Mouse (Mus musculus): ENCODE results near the gene Cdc42ep3. TPM values are rescaled to one million over a fixed set of nuclear protein-coding genes. Genes with fewer than 3 reads are reported as not detected.

Cdc42ep3 gene
- total and polyA plus RNA-seq, 2 experiments from 2014 or later, result 22.3 to 34.9 TPM

DNA sequence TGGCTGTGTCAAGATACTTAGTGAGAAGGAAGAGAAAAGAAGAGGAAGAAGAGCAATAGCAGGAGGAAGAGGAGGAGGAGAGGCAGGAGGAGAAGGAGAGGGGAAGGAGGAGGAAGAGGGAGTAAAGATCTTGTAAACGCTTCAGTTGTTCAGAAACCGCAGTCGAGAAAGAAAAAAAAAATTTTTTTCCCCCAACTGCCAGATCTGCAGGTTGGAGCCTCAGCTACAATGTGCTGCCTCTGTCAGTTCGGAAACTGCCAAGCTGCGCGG, 782 bp downstream of the Cdc42ep3 start:
- Histone ChIP-seq H3K4me2 (ENCODE audit: low read depth, low read length) (peak overlapping the region; percentile 82), H3K9ac (replicated peaks; ENCODE audit: low read length) (peak overlapping the region; percentile 92), H3K36me3 (ENCODE audit: insufficient read depth, low read length) (no peaks in the 10 kb centered on the region), H3K27me3 (ENCODE audit: insufficient read depth, low read length) (no peaks in the 10 kb centered on the region), H3K4me1 (ENCODE audit: insufficient read depth, low read length) (peaks cover 12% of the 10 kb centered on the region; the same call in 1 of the 2 replicates), H3K27ac (peak overlapping the region; percentile 90), H3K9me3 (ENCODE audit: low read length) (no peaks in the 10 kb centered on the region), H3K4me3 (ENCODE audit: low read length) (peak overlapping the region; percentile 71)
- 0% methylated on average over 6 of the region's 6 CpGs for WGBS
- no peak for ATAC-seq
- DNase-seq (ENCODE audit: low spot score), result no peak
- TF ChIP-seq CTCF (IDR thresholded peaks at IDR 0.05; ENCODE audit: low read depth), result no peak

- Histone ChIP-seq H3K4me1 (ENCODE audit: insufficient read depth, low read length) (peaks cover 12% of the 10 kb centered on the region; the same call in 1 of the 2 replicates), H3K9ac (replicated peaks; ENCODE audit: low read length) (peak overlapping the region; percentile 92), H3K27me3 (ENCODE audit: insufficient read depth, low read length) (no peaks in the 10 kb centered on the region), H3K27ac (peak overlapping the region; percentile 90), H3K4me2 (ENCODE audit: low read depth, low read length) (peak overlapping the region; percentile 82), H3K4me3 (ENCODE audit: low read length) (peak overlapping the region; percentile 71), H3K9me3 (ENCODE audit: low read length) (no peaks in the 10 kb centered on the region), H3K36me3 (ENCODE audit: insufficient read depth, low read length) (no peaks in the 10 kb centered on the region)
- no peak for TF ChIP-seq CTCF (IDR thresholded peaks at IDR 0.05; ENCODE audit: low read depth)
- DNase-seq (ENCODE audit: low spot score) (peak; percentile 25), ATAC-seq (no peak)
- 6% methylated on average over 16 of the region's 16 CpGs for WGBS
Observed at GRCm38 (mm10) chr17:79353446-79354173, 1.3 kb downstream of the Cdc42ep3 start.

- no peak overlapping the region for H3K4me2 ChIP-seq (ENCODE audit: low read depth, low read length)
- no peak for TF ChIP-seq CTCF (IDR thresholded peaks at IDR 0.05; ENCODE audit: low read depth)
Observed at GRCm38 (mm10) chr17:79350751-79351191, 4.1 kb downstream of the Cdc42ep3 start.

DNA sequence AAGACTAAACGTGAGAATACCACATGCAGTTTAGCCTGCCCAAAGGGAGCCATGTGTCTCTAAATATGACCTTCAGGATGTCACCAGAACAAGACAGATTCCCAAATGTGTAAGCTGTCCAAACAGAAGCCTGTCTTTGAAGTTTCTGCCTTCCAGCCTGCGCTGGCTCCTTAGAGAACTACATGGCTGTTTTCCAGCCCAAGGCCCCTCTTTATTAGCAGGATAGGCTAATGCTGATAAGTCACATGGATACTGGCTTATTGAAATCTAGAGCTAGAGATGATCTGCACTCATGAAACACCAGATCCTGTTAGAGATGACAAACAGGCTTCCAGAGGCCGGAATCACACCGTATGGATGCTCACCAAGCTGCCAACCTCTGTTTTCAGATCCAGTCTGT, 5.5 kb downstream of the Cdc42ep3 start:
- ATAC-seq (no peak), DNase-seq (ENCODE audit: low spot score) (no peak)
- 74% methylated on average over 4 of the region's 4 CpGs for WGBS
- Histone ChIP-seq H3K9ac (replicated peaks; ENCODE audit: low read length) (no peak overlapping the region), H3K27ac (no peak overlapping the region), H3K27me3 (ENCODE audit: insufficient read depth, low read length) (no peaks in the 10 kb centered on the region), H3K4me3 (ENCODE audit: low read length) (no peak overlapping the region), H3K9me3 (ENCODE audit: low read length) (no peaks in the 10 kb centered on the region), H3K4me1 (ENCODE audit: insufficient read depth, low read length) (peaks cover 12% of the 10 kb centered on the region; the same call in 1 of the 2 replicates), H3K4me2 (ENCODE audit: low read depth, low read length) (no peak overlapping the region), H3K36me3 (ENCODE audit: insufficient read depth, low read length) (no peaks in the 10 kb centered on the region)
- no peak for TF ChIP-seq CTCF (IDR thresholded peaks at IDR 0.05; ENCODE audit: low read depth)

More at GRCm38 (mm10) chr17:79350751-79351191, 4.1 kb downstream of the Cdc42ep3 start:
- Histone ChIP-seq H3K4me1 (ENCODE audit: insufficient read depth, low read length) (peaks cover 12% of the 10 kb centered on the region; the same call in 1 of the 2 replicates), H3K4me3 (ENCODE audit: low read length) (no peak overlapping the region), H3K36me3 (ENCODE audit: insufficient read depth, low read length) (no peaks in the 10 kb centered on the region), H3K9ac (replicated peaks; ENCODE audit: low read length) (no peak overlapping the region), H3K27me3 (ENCODE audit: insufficient read depth, low read length) (no peaks in the 10 kb centered on the region), H3K9me3 (ENCODE audit: low read length) (no peaks in the 10 kb centered on the region), H3K27ac (no peak overlapping the region)
- DNase-seq (ENCODE audit: low spot score) (no peak), ATAC-seq (no peak)
- WGBS, result 79% methylated on average over 11 of the region's 11 CpGs

GRCm38 (mm10) chr17:79347920-79348589, 6.8 kb downstream of the Cdc42ep3 start:
- Histone ChIP-seq H3K9ac (replicated peaks; ENCODE audit: low read length) (no peak overlapping the region), H3K4me3 (ENCODE audit: low read length) (no peak overlapping the region), H3K4me1 (ENCODE audit: insufficient read depth, low read length) (peaks cover 8% of the 10 kb centered on the region; the same call in 1 of the 2 replicates), H3K27ac (no peak overlapping the region), H3K9me3 (ENCODE audit: low read length) (no peaks in the 10 kb centered on the region), H3K27me3 (ENCODE audit: insufficient read depth, low read length) (no peaks in the 10 kb centered on the region), H3K36me3 (ENCODE audit: insufficient read depth, low read length) (no peaks in the 10 kb centered on the region), H3K4me2 (ENCODE audit: low read depth, low read length) (no peak overlapping the region)
- WGBS, result 81% methylated on average over 7 of the region's 7 CpGs
- ATAC-seq (no peak), DNase-seq (ENCODE audit: low spot score) (no peak)
- no peak for TF ChIP-seq CTCF (IDR thresholded peaks at IDR 0.05; ENCODE audit: low read depth)

GRCm38 (mm10) chr17:79347291-79347690, 7.6 kb downstream of the Cdc42ep3 start:
- no peak overlapping the region for H3K4me2 ChIP-seq (ENCODE audit: low read depth, low read length)
- 94% methylated on average over 4 of the region's 4 CpGs for WGBS
- H3K27me3 ChIP-seq (ENCODE audit: insufficient read depth, low read length), result no peaks in the 10 kb centered on the region
- no peaks in the 10 kb centered on the region for H3K9me3 ChIP-seq (ENCODE audit: low read length)
- no peak for TF ChIP-seq CTCF (IDR thresholded peaks at IDR 0.05; ENCODE audit: low read depth)
- H3K36me3 ChIP-seq (ENCODE audit: insufficient read depth, low read length), result no peaks in the 10 kb centered on the region
- H3K27ac ChIP-seq, result no peak overlapping the region
- H3K4me3 ChIP-seq (ENCODE audit: low read length), result no peak overlapping the region
- ATAC-seq (no peak), DNase-seq (ENCODE audit: low spot score) (no peak)
- H3K4me1 ChIP-seq (ENCODE audit: insufficient read depth, low read length), result 0 out of 2 replicates have a peak, but pooled peaks cover 2% of the 10 kb centered on the region
- H3K9ac ChIP-seq (replicated peaks; ENCODE audit: low read length), result no peak overlapping the region

All from hindbrain, postnatal 0 days (tissue).